Mouse (Mus musculus): ENCODE data around the gene Miga1. TPM values are rescaled to one million over a fixed set of nuclear protein-coding genes. Genes with fewer than 3 reads are reported as not detected.
"Not testable (repeated sequence)": the region's sequence is repeated elsewhere in the genome, so short reads cannot be mapped to it uniquely, and the experiment has no call there.

Gene Miga1
- polyA plus RNA-seq, 1 experiment = 5.2 TPM

DNA sequence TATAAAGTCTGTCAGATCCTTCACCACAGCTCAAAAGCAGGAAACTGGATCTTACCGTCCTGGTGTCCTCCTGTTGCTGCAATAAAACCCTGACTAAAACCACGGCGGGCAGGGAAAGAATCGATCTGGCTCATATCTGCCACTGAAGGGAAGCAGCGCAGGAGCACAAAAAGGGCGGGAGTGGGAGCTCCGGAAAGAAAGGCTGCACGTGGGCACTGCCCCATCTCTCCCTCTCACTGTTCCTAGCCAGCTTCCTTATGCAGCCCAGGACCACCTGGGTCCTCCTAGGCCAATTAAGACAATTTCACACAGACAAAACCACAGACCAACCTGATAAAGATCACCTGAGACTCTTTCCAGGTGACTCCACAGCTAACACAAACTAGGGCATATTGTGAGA, 78.8 kb downstream of the Miga1 start:
- Histone ChIP-seq H3K36me3 (replicated peaks; ENCODE audit: low read length) (no peaks in the 10 kb centered on the region), H3K4me3 (replicated peaks) (peak overlapping the region; percentile 78), H3K27me3 (replicated peaks) (peaks cover 46% of the 10 kb centered on the region), H3K9me3 (no peaks in the 10 kb centered on the region), H3K4me1 (peaks cover 49% of the 10 kb centered on the region)
- TF ChIP-seq FLI1 (IDR thresholded peaks at IDR 0.05; ENCODE audit: low read length) (no peak), GATA1 (IDR thresholded peaks at IDR 0.05; ENCODE audit: borderline replicate concordance, low read length) (no peak)

DNA sequence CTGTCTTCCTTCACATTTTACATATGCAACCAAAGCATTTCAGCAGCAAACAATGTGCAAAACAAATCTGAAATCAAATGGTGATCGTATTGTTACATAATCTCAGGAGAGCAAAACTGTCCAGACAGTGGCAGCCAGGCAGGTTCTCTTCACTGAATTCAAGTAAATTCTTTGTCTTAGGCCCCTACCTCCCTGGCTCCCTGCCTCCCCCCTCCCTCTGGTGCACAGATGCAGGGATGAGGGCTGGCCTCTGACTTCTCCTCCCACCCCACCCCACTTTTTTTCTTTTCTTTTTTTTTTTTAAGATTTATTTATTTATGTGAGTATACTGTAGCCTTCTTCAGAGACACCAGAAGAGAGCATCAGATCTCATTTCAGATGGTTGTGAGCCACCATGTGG, 79.8 kb downstream of the Miga1 start:
- TF ChIP-seq FLI1 (IDR thresholded peaks at IDR 0.05; ENCODE audit: low read length) (no peak), GATA1 (IDR thresholded peaks at IDR 0.05; ENCODE audit: borderline replicate concordance, low read length) (no peak)
- Histone ChIP-seq H3K27me3 (replicated peaks) (peaks cover 36% of the 10 kb centered on the region), H3K4me3 (replicated peaks) (no peak overlapping the region), H3K4me1 (peaks cover 40% of the 10 kb centered on the region), H3K36me3 (replicated peaks; ENCODE audit: low read length) (no peaks in the 10 kb centered on the region), H3K9me3 (no peaks in the 10 kb centered on the region)

DNA sequence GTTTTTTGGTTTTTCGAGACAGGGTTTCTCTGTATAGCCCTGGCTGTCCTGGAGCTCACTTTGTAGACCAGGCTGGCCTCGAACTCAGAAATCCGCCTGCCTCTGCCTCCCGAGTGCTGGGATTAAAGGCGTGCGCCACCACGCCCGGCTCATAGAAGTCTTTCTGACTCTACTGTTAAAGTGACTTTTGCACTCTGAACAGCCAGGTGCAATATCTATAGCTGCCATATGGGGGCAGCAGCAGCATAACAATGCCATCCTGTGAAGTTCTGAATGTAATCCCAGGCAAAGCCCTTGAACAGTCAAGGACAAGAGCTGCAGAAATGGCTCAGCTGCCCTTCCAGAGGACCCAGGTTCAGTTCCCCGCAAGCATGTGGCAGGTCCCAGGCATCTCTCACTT, 80.8 kb downstream of the Miga1 start:
- peaks cover 34% of the 10 kb centered on the region for H3K4me1 ChIP-seq
- not testable (repeated sequence) for H3K4me3 ChIP-seq (replicated peaks); H3K36me3 ChIP-seq (replicated peaks; ENCODE audit: low read length); H3K9me3 ChIP-seq
- H3K27me3 ChIP-seq (replicated peaks) = peaks cover 26% of the 10 kb centered on the region

DNA sequence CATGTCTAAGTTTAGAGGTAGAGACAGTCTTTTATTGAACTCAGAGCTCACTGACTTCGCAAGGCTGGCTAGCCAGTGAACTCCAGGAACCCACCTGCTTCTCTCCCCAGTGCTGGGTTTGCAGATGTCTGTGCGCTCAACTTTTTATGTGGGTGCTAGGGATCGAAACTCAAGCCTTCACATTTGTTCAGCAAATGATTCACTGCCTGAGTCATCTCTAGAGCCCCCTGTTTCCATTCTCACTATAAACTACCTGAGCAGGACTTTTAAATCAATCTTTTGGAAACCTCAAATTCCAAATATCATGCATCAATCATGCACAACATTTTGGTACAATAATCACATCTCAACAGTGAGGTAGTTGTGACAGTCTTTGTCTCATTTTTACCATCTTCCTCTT, 82.7 kb downstream of the Miga1 start:
- Histone ChIP-seq H3K27me3 (replicated peaks) (peaks cover 11% of the 10 kb centered on the region), H3K4me1 (peaks cover 24% of the 10 kb centered on the region), H3K4me3 (replicated peaks) (no peak overlapping the region), H3K36me3 (replicated peaks; ENCODE audit: low read length) (no peaks in the 10 kb centered on the region), H3K9me3 (no peaks in the 10 kb centered on the region)
- no peak for TF ChIP-seq GATA1 (IDR thresholded peaks at IDR 0.05; ENCODE audit: borderline replicate concordance, low read length)
- no peak for TF ChIP-seq FLI1 (IDR thresholded peaks at IDR 0.05; ENCODE audit: low read length)

DNA sequence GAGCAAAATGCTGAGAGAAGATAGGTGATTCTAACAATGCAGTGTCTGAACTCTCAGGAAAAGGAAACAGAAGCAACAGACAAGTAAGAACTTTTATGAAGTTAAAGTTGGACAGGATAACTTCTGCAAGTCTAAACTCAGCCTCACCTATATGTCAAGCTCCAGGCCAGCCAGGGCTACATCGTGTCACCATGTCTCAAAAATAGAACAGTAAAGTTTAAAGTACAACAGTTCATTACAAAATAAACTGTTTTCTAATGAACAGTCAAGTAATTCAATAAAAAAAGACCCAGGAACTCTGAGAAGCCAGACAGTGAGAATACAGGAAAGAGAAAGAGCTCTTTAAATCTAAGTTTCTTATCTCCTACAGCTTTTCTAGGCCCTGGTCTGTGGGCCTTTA, 89.7 kb downstream of the Miga1 start:
- H3K4me1 ChIP-seq = 0 out of 2 replicates have a peak, but pooled peaks cover 3% of the 10 kb centered on the region
- no peaks in the 10 kb centered on the region for H3K27me3 ChIP-seq (replicated peaks)
- no peaks in the 10 kb centered on the region for H3K9me3 ChIP-seq
- TF ChIP-seq GATA1 (IDR thresholded peaks at IDR 0.05; ENCODE audit: borderline replicate concordance, low read length) (no peak), FLI1 (IDR thresholded peaks at IDR 0.05; ENCODE audit: low read length) (no peak)
- H3K36me3 ChIP-seq (replicated peaks; ENCODE audit: low read length) = no peaks in the 10 kb centered on the region
- H3K4me3 ChIP-seq (replicated peaks) = no peak overlapping the region

DNA sequence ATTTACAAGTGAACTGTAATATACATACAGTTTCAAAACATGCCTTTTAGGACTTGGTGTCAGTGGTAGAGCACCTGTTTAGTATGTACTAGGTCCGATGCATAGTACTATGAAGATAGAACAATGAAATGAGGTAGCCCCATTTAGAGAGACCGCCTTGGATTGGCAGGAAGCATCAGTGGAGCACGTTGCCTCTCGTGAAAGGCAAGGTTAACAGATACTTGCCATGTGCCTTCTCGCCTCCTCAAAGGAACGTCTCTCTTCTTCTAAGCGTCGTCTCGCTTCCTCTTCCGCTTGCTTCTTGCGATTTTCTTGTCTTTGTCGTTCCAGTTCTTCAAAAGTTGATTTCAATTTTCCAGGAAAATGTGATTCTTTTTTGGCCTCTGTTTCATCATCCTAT, 92.5 kb downstream of the Miga1 start:
- TF ChIP-seq FLI1 (IDR thresholded peaks at IDR 0.05; ENCODE audit: low read length) = no peak
- TF ChIP-seq GATA1 (IDR thresholded peaks at IDR 0.05; ENCODE audit: borderline replicate concordance, low read length) = no peak

DNA sequence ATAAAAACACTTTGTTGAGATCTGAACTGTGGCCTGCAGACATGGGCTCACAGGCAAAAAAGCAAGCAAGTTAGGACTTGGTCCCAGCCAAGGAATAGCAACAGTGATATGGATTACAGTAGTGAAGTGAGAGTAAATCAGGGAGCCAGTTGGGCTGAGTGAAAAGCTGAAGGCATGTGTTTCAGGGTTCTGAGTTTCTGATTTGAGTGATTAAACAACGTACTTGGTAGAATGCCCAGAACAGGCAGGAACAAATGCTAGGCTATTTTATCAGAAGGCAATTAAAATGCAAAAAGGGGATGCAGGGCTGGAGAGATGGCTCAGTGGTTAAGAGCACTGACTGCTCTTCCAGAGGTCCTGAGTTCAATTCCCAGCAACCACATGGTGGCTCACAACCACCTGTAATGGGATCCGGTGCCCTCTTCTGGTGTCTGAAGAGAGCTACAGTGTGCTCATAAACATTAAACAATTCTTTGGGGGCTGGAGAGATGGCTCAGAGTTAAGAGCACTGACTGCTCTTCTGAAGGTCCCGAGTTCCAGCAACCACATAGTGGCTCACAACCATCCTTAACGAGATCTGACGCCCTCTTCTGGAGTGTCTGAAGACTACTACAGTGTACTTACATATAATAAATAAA, 94.8 kb downstream of the Miga1 start:
- peaks cover 19% of the 10 kb centered on the region for H3K36me3 ChIP-seq (replicated peaks; ENCODE audit: low read length)
- no peaks in the 10 kb centered on the region for H3K27me3 ChIP-seq (replicated peaks)
- H3K4me1 ChIP-seq = peaks cover 22% of the 10 kb centered on the region
- no peaks in the 10 kb centered on the region for H3K9me3 ChIP-seq
- TF ChIP-seq FLI1 (IDR thresholded peaks at IDR 0.05; ENCODE audit: low read length) (no peak), GATA1 (IDR thresholded peaks at IDR 0.05; ENCODE audit: borderline replicate concordance, low read length) (no peak)
- H3K4me3 ChIP-seq (replicated peaks) = no peak overlapping the region

More for the DNA sequence above, 92.5 kb downstream of the Miga1 start:
- Histone ChIP-seq H3K4me3 (replicated peaks) (no peak overlapping the region), H3K36me3 (replicated peaks; ENCODE audit: low read length) (peaks cover 5% of the 10 kb centered on the region), H3K4me1 (peaks cover 11% of the 10 kb centered on the region), H3K27me3 (replicated peaks) (no peaks in the 10 kb centered on the region), H3K9me3 (no peaks in the 10 kb centered on the region)

DNA sequence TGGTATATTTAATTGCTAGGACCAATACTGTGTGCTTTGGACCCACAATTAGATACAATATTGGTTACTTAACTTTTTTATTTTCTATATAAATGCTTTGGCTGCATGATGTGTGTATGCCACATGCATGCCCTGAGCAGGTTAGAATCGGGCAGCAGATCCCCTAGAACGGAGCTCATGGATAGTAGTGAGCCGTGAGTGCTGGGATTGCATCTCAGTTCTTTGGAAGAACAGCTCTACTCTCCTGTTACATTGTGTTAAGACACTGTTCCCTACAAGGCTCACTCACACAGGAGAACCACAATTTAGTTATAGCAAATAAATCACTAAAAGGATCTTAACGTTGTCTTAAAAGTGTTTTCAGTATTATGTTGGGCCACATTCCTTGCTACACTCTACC, 96.9 kb downstream of the Miga1 start:
- Histone ChIP-seq H3K9me3 (no peaks in the 10 kb centered on the region), H3K27me3 (replicated peaks) (no peaks in the 10 kb centered on the region), H3K36me3 (replicated peaks; ENCODE audit: low read length) (peaks cover 38% of the 10 kb centered on the region), H3K4me3 (replicated peaks) (no peak overlapping the region), H3K4me1 (peaks cover 26% of the 10 kb centered on the region)
- TF ChIP-seq GATA1 (IDR thresholded peaks at IDR 0.05; ENCODE audit: borderline replicate concordance, low read length) = no peak
- TF ChIP-seq FLI1 (IDR thresholded peaks at IDR 0.05; ENCODE audit: low read length) = no peak

DNA sequence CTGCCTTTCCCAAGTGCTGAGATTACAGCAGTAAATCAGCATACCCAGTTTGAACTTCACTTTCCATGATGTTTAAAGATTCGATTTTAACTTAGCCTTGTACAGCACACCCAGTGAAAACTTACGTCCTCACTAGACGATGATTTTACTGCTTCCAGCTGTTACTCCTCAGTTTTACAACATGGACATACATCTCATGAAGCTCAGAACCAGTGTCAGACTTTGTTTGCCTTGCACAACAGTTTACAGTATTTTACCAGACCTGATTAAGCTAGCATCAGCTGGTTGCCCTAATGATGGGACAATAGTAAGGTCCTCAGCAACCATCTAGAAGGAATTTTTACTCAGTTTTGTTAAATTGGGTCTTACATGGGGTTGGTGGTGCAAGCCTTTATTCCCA, 99.1 kb downstream of the Miga1 start:
- Histone ChIP-seq H3K4me1 (peaks cover 31% of the 10 kb centered on the region), H3K36me3 (replicated peaks; ENCODE audit: low read length) (peaks cover 54% of the 10 kb centered on the region)
- TF ChIP-seq GATA1 (IDR thresholded peaks at IDR 0.05; ENCODE audit: borderline replicate concordance, low read length) = no peak
- no peak for TF ChIP-seq FLI1 (IDR thresholded peaks at IDR 0.05; ENCODE audit: low read length)

DNA sequence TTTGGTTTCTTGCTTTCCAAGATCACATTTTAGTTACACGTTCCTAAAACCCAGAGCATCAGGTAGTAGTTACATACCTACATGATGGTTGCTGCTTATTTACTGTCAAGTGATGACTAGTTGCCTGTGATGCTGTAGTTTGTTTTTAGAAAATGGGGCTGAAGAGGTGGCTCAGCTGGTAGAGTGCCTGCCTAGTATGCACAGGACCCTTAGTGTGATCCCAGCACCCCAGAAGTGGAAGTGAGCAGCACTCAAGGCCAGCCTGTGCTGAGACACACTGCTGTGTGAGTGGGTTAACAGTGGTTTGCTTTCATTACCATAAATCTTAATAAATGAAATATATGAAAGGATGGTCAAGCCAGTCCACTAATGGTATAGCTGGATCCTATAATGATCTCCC, 100.6 kb downstream of the Miga1 start:
- peaks cover 31% of the 10 kb centered on the region for H3K4me1 ChIP-seq
- no peak for TF ChIP-seq FLI1 (IDR thresholded peaks at IDR 0.05; ENCODE audit: low read length)
- no peak for TF ChIP-seq GATA1 (IDR thresholded peaks at IDR 0.05; ENCODE audit: borderline replicate concordance, low read length)

More for the DNA sequence above, 99.1 kb downstream of the Miga1 start:
- Histone ChIP-seq H3K4me3 (replicated peaks) (no peak overlapping the region), H3K27me3 (replicated peaks) (no peaks in the 10 kb centered on the region), H3K9me3 (no peaks in the 10 kb centered on the region)

DNA sequence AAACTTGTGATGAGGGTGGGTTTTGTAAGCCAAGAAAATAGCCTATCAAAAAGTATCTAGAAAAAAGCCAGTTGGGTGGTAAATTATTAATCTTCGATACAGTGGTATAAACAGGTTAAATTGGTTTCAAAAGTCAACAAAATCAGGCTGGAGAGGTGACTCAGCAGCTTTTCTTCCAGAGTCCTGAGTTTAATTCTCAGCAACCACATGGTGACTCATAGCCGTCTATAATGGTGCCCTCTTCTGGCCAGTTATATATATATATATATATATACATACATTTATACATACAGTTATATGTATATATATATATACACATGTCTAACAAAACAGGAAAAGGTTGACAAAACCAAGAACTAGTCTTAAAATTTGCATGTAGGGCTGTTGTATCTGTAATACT, 101.4 kb downstream of the Miga1 start:
- no peak overlapping the region for H3K4me3 ChIP-seq (replicated peaks)
- H3K4me1 ChIP-seq = peaks cover 31% of the 10 kb centered on the region
- no peaks in the 10 kb centered on the region for H3K27me3 ChIP-seq (replicated peaks)
- H3K36me3 ChIP-seq (replicated peaks; ENCODE audit: low read length) = peaks cover 71% of the 10 kb centered on the region
- no peaks in the 10 kb centered on the region for H3K9me3 ChIP-seq
- TF ChIP-seq GATA1 (IDR thresholded peaks at IDR 0.05; ENCODE audit: borderline replicate concordance, low read length) = no peak
- TF ChIP-seq FLI1 (IDR thresholded peaks at IDR 0.05; ENCODE audit: low read length) = no peak

More for the DNA sequence above, 100.6 kb downstream of the Miga1 start:
- no peaks in the 10 kb centered on the region for H3K9me3 ChIP-seq
- H3K27me3 ChIP-seq (replicated peaks) = no peaks in the 10 kb centered on the region
- H3K4me3 ChIP-seq (replicated peaks) = no peak overlapping the region
- H3K36me3 ChIP-seq (replicated peaks; ENCODE audit: low read length) = peaks cover 64% of the 10 kb centered on the region

All from megakaryocyte, embryonic 14.5 days (primary cell).